Mouse (Mus musculus) hindbrain, postnatal 0 days (tissue): ENCODE data around the gene Dctn2. TPM values are rescaled to one million over a fixed set of nuclear protein-coding genes. Genes with fewer than 3 reads are reported as not detected.

Experiments
- ATAC-seq: fragments of 200-750 bp; cut with Nextera tagmentation; 2 replicates; pipeline ENCODE4 v1.8.0; 2017; ENCODE audit warnings: mild to moderate bottlenecking, moderate TSS enrichment, moderate library complexity
- DNase-seq: peaks from one replicate; pipeline ENCODE4 v3.0.0-alpha.2; 2015; ENCODE audit warnings: low spot score
- H3K27ac ChIP-seq: fragments of 300-500 bp; sonication (generic); 2 replicates; pipeline ENCODE4 v1.5.1; 2014; ENCODE audit warnings: mild to moderate bottlenecking
- H3K27me3 ChIP-seq: fragments of 300-500 bp; sonication (generic); 2 replicates; pipeline ENCODE4 v1.6.1; 2014; ENCODE audit warnings: low read length, mixed read lengths; ENCODE audit not compliant: insufficient read depth
- H3K36me3 ChIP-seq: fragments of 300-500 bp; sonication (generic); 2 replicates; pipeline ENCODE4 v1.6.1; 2014; ENCODE audit warnings: low read length, mixed read lengths; ENCODE audit not compliant: insufficient read depth
- H3K4me1 ChIP-seq: fragments of 300-500 bp; sonication (generic); 2 replicates; pipeline ENCODE4 v1.6.1; 2014; ENCODE audit warnings: antibody characterized with exemption, low read length, mixed read lengths; ENCODE audit not compliant: insufficient read depth
- H3K4me2 ChIP-seq: fragments of 300-500 bp; sonication (generic); 2 replicates; pipeline ENCODE4 v1.6.1; 2014; ENCODE audit warnings: low read depth, mild to moderate bottlenecking, low read length, moderate library complexity, mixed read lengths
- H3K4me3 ChIP-seq: fragments of 300-500 bp; sonication (generic); 2 replicates; pipeline ENCODE4 v1.5.1; 2014; ENCODE audit warnings: low read length
- H3K9ac ChIP-seq: fragments of 300-500 bp; sonication (generic); replicated peaks from 2 replicates; pipeline ENCODE4 v1.6.1; 2014; ENCODE audit warnings: mild to moderate bottlenecking, low read length, moderate library complexity, mixed read lengths
- H3K9me3 ChIP-seq: fragments of 300-500 bp; sonication (generic); 2 replicates; pipeline ENCODE4 v1.6.1; 2016; ENCODE audit warnings: low read length, mixed read lengths
- CTCF ChIP-seq: IDR thresholded peaks from 2 replicates; pipeline ENCODE4 v1.5.1; 2016; ENCODE audit warnings: antibody characterized with exemption, control low read depth, low read depth
- WGBS: fragments of 180-500 bp; shearing (Covaris S2); extraction: QIAGEN DNeasy Blood & Tissue Kit; methylation state at CpG from one replicate; pipeline ENCODE4 v1.1.7; 2014; 5-methylcytosine and 5-hydroxymethylcytosine counted together
- polyA plus RNA-seq: library from polyadenylated mRNA; unstranded; fragments of >200 nt; fragmentation: Nextera tagmentation; extraction: Ambion mirVana; gene quantifications from 2 replicates; pipeline ENCODE4 v1.2.1, GENCODE M21; 2015
- total RNA-seq: library from RNA; depleted of rRNA; stranded (reverse); fragments of >200 nt; gene quantifications from 2 replicates; pipeline ENCODE4 v1.2.3, GENCODE M21; 2014

The Dctn2 gene
- total and polyA plus RNA-seq, 2 experiments from 2014 or later: 314 to 323 TPM

GRCm38 (mm10) chr10:127226318-127226895 lies 39.8 kb upstream of the Dctn2 start:
- H3K4me3 ChIP-seq: no peak overlapping the region
- H3K4me1 ChIP-seq: no peaks in the 10 kb centered on the region
- peak; percentile 28; the same call in 1 of the 2 replicates for ATAC-seq
- H3K27ac ChIP-seq: no peak overlapping the region
- peak; percentile 43 for DNase-seq
- peaks cover 23% of the 10 kb centered on the region; the same call in 1 of the 2 replicates for H3K36me3 ChIP-seq
- no peaks in the 10 kb centered on the region for H3K9me3 ChIP-seq
- TF ChIP-seq CTCF: peak; percentile 55
- H3K27me3 ChIP-seq: no peaks in the 10 kb centered on the region
- H3K4me2 ChIP-seq: no peak overlapping the region
- WGBS: 64% methylated on average over 8 of the region's 8 CpGs
- H3K9ac ChIP-seq: no peak overlapping the region

DNA sequence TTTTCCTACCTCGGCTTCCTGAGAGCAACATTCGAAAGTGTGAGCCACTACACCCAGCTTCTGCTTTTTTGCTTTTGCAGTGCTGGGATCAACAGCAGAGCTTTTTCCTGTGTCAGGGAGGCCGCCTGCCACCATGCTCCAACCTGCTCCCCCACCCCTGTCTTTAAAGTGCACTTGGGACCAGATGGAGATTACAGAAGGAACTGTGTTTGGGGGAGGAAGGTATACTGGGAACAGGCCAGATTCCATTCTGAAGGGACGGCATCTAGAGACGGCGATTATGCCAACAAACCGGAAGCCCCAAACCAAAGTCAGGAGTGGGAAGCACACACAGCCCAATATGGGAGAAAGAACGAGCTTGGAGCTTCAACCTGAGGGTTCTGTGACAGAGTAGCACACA lies 39.0 kb upstream of the Dctn2 start:
- DNase-seq (no peak), ATAC-seq (no peak)
- WGBS: 84% methylated on average over 8 of the region's 8 CpGs
- TF ChIP-seq CTCF: no peak
- no peaks in the 10 kb centered on the region for H3K9me3 ChIP-seq
- H3K4me1 ChIP-seq: no peaks in the 10 kb centered on the region
- no peak overlapping the region for H3K9ac ChIP-seq
- H3K4me2 ChIP-seq: no peak overlapping the region
- H3K4me3 ChIP-seq: no peak overlapping the region
- H3K36me3 ChIP-seq: peaks cover 29% of the 10 kb centered on the region; the same call in 1 of the 2 replicates
- no peaks in the 10 kb centered on the region for H3K27me3 ChIP-seq
- H3K27ac ChIP-seq: no peak overlapping the region

- peaks cover 39% of the 10 kb centered on the region; the same call in 1 of the 2 replicates for H3K36me3 ChIP-seq
- WGBS: 28% methylated on average over 4 of the region's 4 CpGs
- peak; percentile 82 for DNase-seq
- peak; percentile 11; the same call in 1 of the 2 replicates for ATAC-seq
- TF ChIP-seq CTCF: peak; percentile 84
- no peak overlapping the region for H3K27ac ChIP-seq
- no peaks in the 10 kb centered on the region for H3K9me3 ChIP-seq
- H3K9ac ChIP-seq: no peak overlapping the region
- H3K4me1 ChIP-seq: no peaks in the 10 kb centered on the region
- no peak overlapping the region for H3K4me2 ChIP-seq
- no peaks in the 10 kb centered on the region for H3K27me3 ChIP-seq
- H3K4me3 ChIP-seq: no peak overlapping the region
Observed at GRCm38 (mm10) chr10:127228897-127229296, 37.3 kb upstream of the Dctn2 start.

DNA sequence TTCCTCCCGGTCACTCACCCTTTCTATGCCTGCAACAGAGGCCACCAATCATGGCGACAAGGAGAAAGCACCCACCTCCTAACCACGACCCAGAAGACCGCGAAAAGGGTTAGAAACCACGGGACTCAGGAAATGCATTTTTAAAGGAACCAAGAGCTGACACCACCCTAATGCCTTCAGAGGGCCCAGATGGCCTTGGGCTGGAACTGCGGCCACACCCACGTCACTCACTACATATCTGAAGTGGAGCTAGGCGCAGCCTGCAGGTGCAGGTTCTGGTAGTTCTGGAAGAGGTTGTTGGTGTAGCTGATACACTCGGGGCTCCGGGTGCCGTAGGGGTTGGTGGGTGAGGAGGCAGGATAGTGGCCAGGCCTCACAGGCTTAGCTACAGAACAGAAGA lies 35.5 kb upstream of the Dctn2 start:
- 92% methylated on average over 12 of the region's 12 CpGs for WGBS

GRCm38 (mm10) chr10:127231741-127232140 lies 34.4 kb upstream of the Dctn2 start:
- WGBS: 71% methylated on average over 14 of the region's 14 CpGs
- Histone ChIP-seq H3K36me3 (peaks cover 46% of the 10 kb centered on the region; the same call in 1 of the 2 replicates), H3K4me3 (no peak overlapping the region), H3K9ac (no peak overlapping the region), H3K4me2 (no peak overlapping the region), H3K9me3 (no peaks in the 10 kb centered on the region), H3K4me1 (no peaks in the 10 kb centered on the region), H3K27me3 (no peaks in the 10 kb centered on the region), H3K27ac (no peak overlapping the region)
- no peak for ATAC-seq
- DNase-seq: no peak
- TF ChIP-seq CTCF: no peak

More for the DNA sequence above, 35.5 kb upstream of the Dctn2 start:
- ATAC-seq: no peak
- H3K9ac ChIP-seq: no peak overlapping the region
- H3K4me2 ChIP-seq: no peak overlapping the region
- H3K27ac ChIP-seq: no peak overlapping the region
- TF ChIP-seq CTCF: no peak
- H3K4me3 ChIP-seq: no peak overlapping the region
- no peaks in the 10 kb centered on the region for H3K4me1 ChIP-seq
- H3K9me3 ChIP-seq: no peaks in the 10 kb centered on the region
- peaks cover 45% of the 10 kb centered on the region; the same call in 1 of the 2 replicates for H3K36me3 ChIP-seq
- H3K27me3 ChIP-seq: no peaks in the 10 kb centered on the region
- no peak for DNase-seq

- no peak overlapping the region for H3K9ac ChIP-seq
- no peak for DNase-seq
- TF ChIP-seq CTCF: peak; percentile 47
- H3K4me3 ChIP-seq: no peak overlapping the region
- 88% methylated on average over 9 of the region's 9 CpGs for WGBS
- no peaks in the 10 kb centered on the region for H3K4me1 ChIP-seq
- peaks cover 53% of the 10 kb centered on the region for H3K36me3 ChIP-seq
- ATAC-seq: no peak
- no peaks in the 10 kb centered on the region for H3K9me3 ChIP-seq
- no peak overlapping the region for H3K27ac ChIP-seq
- no peaks in the 10 kb centered on the region for H3K27me3 ChIP-seq
- H3K4me2 ChIP-seq: no peak overlapping the region
Observed at GRCm38 (mm10) chr10:127233141-127233540, 33.0 kb upstream of the Dctn2 start.

- Histone ChIP-seq H3K9me3 (no peaks in the 10 kb centered on the region), H3K9ac (no peak overlapping the region), H3K36me3 (peaks cover 62% of the 10 kb centered on the region), H3K4me3 (no peak overlapping the region), H3K4me1 (no peaks in the 10 kb centered on the region), H3K27ac (no peak overlapping the region), H3K27me3 (no peaks in the 10 kb centered on the region), H3K4me2 (no peak overlapping the region)
- WGBS: 30% methylated on average over 9 of the region's 9 CpGs
- TF ChIP-seq CTCF: no peak
- no peak for DNase-seq
- ATAC-seq: 0 out of 2 replicates have a peak, but pooled peaks have one; percentile 34
Observed at GRCm38 (mm10) chr10:127236541-127236940, 29.6 kb upstream of the Dctn2 start.
